Mouse (Mus musculus) liver, embryonic 14.5 days (tissue): ENCODE measurements at regions not wholly inside any gene's neighbourhood (a gene's known extent, or its start where the extent isn't known, plus 50 kb on each side); places are given as distances from the start of the nearest gene placed in this dataset.

Source experiments
- CTCF ChIP-seq: IDR thresholded peaks from 2 replicates; pipeline ENCODE4 v1.5.1; 2016; ENCODE audit warnings: antibody characterized with exemption, low read depth, control low read depth
- EP300 ChIP-seq: IDR thresholded peaks from 2 replicates; pipeline ENCODE4 v1.6.1; 2016; ENCODE audit warnings: antibody characterized with exemption, low read depth

DNA sequence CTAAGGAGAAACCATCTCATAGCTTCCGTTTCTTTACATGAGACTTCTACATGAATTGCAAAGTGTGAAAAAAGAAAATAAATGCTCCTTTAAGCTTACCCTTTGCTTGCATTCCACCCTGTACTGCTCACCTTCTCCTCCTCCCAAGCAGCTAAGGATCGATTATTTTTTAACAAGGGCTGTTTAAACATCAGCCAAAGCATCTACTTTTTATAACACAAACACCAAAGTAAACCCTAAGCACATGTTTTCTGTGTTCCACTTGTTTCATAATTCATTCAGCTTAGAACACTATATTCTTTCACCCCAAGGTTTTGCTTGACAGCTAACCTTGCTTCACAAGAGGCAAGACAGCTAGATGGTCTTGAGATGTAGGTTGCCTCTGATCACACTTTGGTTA lies 129.4 kb upstream of the Tas2r134 start:
- TF ChIP-seq CTCF (no peak), EP300 (no peak)
